Mouse (Mus musculus) MEL (cell line): ENCODE results near the gene Rpgrip1l. TPM values are rescaled to one million over a fixed set of nuclear protein-coding genes. Genes with fewer than 3 reads are reported as not detected.

Source experiments
- DNase-seq: peaks from one replicate; pipeline ENCODE4 v3.0.0; 2011; ENCODE audit warnings: low read depth, low spot score
- H3K27ac ChIP-seq: 2 replicates; pipeline ENCODE4 v1.5.1; 2012; ENCODE audit warnings: low read depth, mild to moderate bottlenecking, control low read depth, low read length, moderate library complexity; ENCODE audit not compliant: control insufficient read depth
- H3K27me3 ChIP-seq, 2 experiments: fragments of 150-350 bp in 1 of 2; sonication (generic) in 1 of 2; 2 replicates each; pipeline ENCODE4 v1.6.1; 2012; ENCODE audit warnings: low read length in 2 of 2, mild to moderate bottlenecking in 2 of 2, improper control_type of control experiment in 1 of 2, moderate library complexity in 1 of 2; ENCODE audit not compliant: insufficient read depth in 2 of 2, control insufficient read depth in 1 of 2
- H3K36me3 ChIP-seq, 2 experiments: 2 replicates each; pipeline ENCODE4 v1.6.1; 2012 to 2014; ENCODE audit warnings: low read length in 2 of 2, improper control_type of control experiment in 1 of 2, inconsistent platforms in 1 of 2, mild to moderate bottlenecking in 1 of 2; ENCODE audit not compliant: insufficient read depth in 2 of 2, control insufficient read depth in 1 of 2
- H3K4me1 ChIP-seq, 2 experiments: fragments of 150-350 bp in 1 of 2; sonication (generic) in 1 of 2; 2 replicates each; pipeline ENCODE4 v1.6.1; 2012; ENCODE audit warnings: low read length in 2 of 2, improper control_type of control experiment in 1 of 2, mild to moderate bottlenecking in 1 of 2; ENCODE audit not compliant: insufficient read depth in 2 of 2, control insufficient read depth in 1 of 2
- H3K4me3 ChIP-seq, 2 experiments: fragments of 150-350 bp in 1 of 2; sonication (generic) in 1 of 2; 2 replicates each; pipeline ENCODE4 v1.5.1; 2012; ENCODE audit warnings: low read depth in 2 of 2, low read length in 2 of 2, mild to moderate bottlenecking in 2 of 2, moderate library complexity in 2 of 2, control low read depth in 1 of 2, improper control_type of control experiment in 1 of 2; ENCODE audit not compliant: control insufficient read depth in 1 of 2, insufficient read depth in 1 of 2
- H3K79me2 ChIP-seq: 2 replicates; pipeline ENCODE4 v1.6.1; 2012; ENCODE audit warnings: mild to moderate bottlenecking, low read length, moderate library complexity; ENCODE audit not compliant: control insufficient read depth, poor library complexity, insufficient read depth
- H3K9ac ChIP-seq: 2 replicates; pipeline ENCODE4 v1.6.1; 2012; ENCODE audit warnings: low read depth, mild to moderate bottlenecking, control low read depth, low read length, moderate library complexity; ENCODE audit not compliant: control insufficient read depth, poor library complexity, severe bottlenecking
- H3K9me3 ChIP-seq: fragments of 150-350 bp; sonication (generic); replicated peaks from 2 replicates; pipeline ENCODE4 v1.6.1; 2012; ENCODE audit warnings: mild to moderate bottlenecking, low read length, improper control_type of control experiment, moderate library complexity; ENCODE audit not compliant: insufficient read depth
- BHLHE40 ChIP-seq: IDR thresholded peaks from 2 replicates; pipeline ENCODE4 v1.6.1; 2012; ENCODE audit warnings: low read depth, mild to moderate bottlenecking, inconsistent platforms, low read length, improper control_type of control experiment, borderline replicate concordance
- CHD2 ChIP-seq: IDR thresholded peaks from 2 replicates; pipeline ENCODE4 v1.6.1; 2011; ENCODE audit warnings: low read length, improper control_type of control experiment
- CTCF ChIP-seq, 3 experiments: IDR thresholded peaks in 2 of 3; conservative IDR thresholded peaks in 1 of 3; 2 replicates each; pipeline ENCODE4 v1.5.1; 2011 to 2012; ENCODE audit warnings: low read length in 3 of 3, low read depth in 2 of 3, mild to moderate bottlenecking in 2 of 3, improper control_type of control experiment in 1 of 3, inconsistent platforms in 1 of 3, mixed read lengths in 1 of 3, moderate library complexity in 1 of 3; ENCODE audit not compliant: control insufficient read depth in 1 of 3, insufficient read depth in 1 of 3, poor library complexity in 1 of 3, severe bottlenecking in 1 of 3
- E2F4 ChIP-seq: IDR thresholded peaks from 2 replicates; pipeline ENCODE4 v1.6.1; 2011; ENCODE audit warnings: low read depth, low read length, improper control_type of control experiment, borderline replicate concordance
- ELF1 ChIP-seq: IDR thresholded peaks from 2 replicates; pipeline ENCODE4 v1.6.1; 2014; ENCODE audit warnings: low read depth, mild to moderate bottlenecking, inconsistent platforms, low read length, improper control_type of control experiment, moderate library complexity
- EP300 ChIP-seq, 2 experiments: IDR thresholded peaks; 2 replicates each; pipeline ENCODE4 v1.6.1; 2011; ENCODE audit warnings: improper control_type of control experiment in 2 of 2, low read length in 2 of 2, low read depth in 1 of 2, mild to moderate bottlenecking in 1 of 2
- JUND ChIP-seq: IDR thresholded peaks from 2 replicates; pipeline ENCODE4 v1.6.1; 2011; ENCODE audit warnings: low read depth, mild to moderate bottlenecking, improper control_type of control experiment, low read length
- KAT2A ChIP-seq: conservative IDR thresholded peaks from 2 replicates; pipeline ENCODE4 v1.6.1; 2012; ENCODE audit warnings: low read depth, low read length, improper control_type of control experiment, inconsistent platforms
- MAX ChIP-seq: IDR thresholded peaks from 2 replicates; pipeline ENCODE4 v1.6.1; 2011; ENCODE audit warnings: low read length, improper control_type of control experiment
- MXI1 ChIP-seq: IDR thresholded peaks from 2 replicates; pipeline ENCODE4 v1.6.1; 2011; ENCODE audit warnings: mild to moderate bottlenecking, low read depth, low read length, improper control_type of control experiment
- MYB ChIP-seq: IDR thresholded peaks from 2 replicates; pipeline ENCODE4 v1.6.1; 2011; ENCODE audit warnings: mild to moderate bottlenecking, low read depth, low read length, improper control_type of control experiment
- MYC ChIP-seq: IDR thresholded peaks from 2 replicates; pipeline ENCODE4 v1.6.1; 2011; ENCODE audit warnings: low read depth, mild to moderate bottlenecking, low read length, improper control_type of control experiment, moderate library complexity
- NRF1 ChIP-seq: IDR thresholded peaks from 2 replicates; pipeline ENCODE4 v1.6.1; 2014; ENCODE audit warnings: low read depth, mild to moderate bottlenecking, inconsistent platforms, low read length, improper control_type of control experiment, moderate library complexity; ENCODE audit not compliant: poor library complexity, insufficient read depth, severe bottlenecking
- POLR2AphosphoS5 ChIP-seq: IDR thresholded peaks from 2 replicates; pipeline ENCODE4 v1.6.1; 2012; ENCODE audit warnings: low read depth, borderline replicate concordance, mild to moderate bottlenecking, inconsistent platforms, low read length, moderate library complexity, mixed read lengths
- RCOR1 ChIP-seq: IDR thresholded peaks from 2 replicates; pipeline ENCODE4 v1.6.1; 2012; ENCODE audit warnings: low read depth, mild to moderate bottlenecking, inconsistent platforms, low read length, improper control_type of control experiment
- SIN3A ChIP-seq: IDR thresholded peaks from 2 replicates; pipeline ENCODE4 v1.6.1; 2012; ENCODE audit warnings: low read length, improper control_type of control experiment, inconsistent platforms
- SMC3 ChIP-seq: IDR thresholded peaks from 2 replicates; pipeline ENCODE4 v1.6.1; 2011; ENCODE audit warnings: low read depth, low read length, improper control_type of control experiment
- TCF12 ChIP-seq: IDR thresholded peaks from 2 replicates; pipeline ENCODE4 v1.6.1; 2014; ENCODE audit warnings: low read depth, mild to moderate bottlenecking, inconsistent platforms, low read length, improper control_type of control experiment, moderate library complexity
- UBTF ChIP-seq: IDR thresholded peaks from 2 replicates; pipeline ENCODE4 v1.6.1; 2012; ENCODE audit warnings: low read depth, mild to moderate bottlenecking, inconsistent platforms, low read length, improper control_type of control experiment, moderate library complexity, borderline replicate concordance; ENCODE audit not compliant: insufficient read depth
- USF2 ChIP-seq, 2 experiments: IDR thresholded peaks; 2 replicates each; pipeline ENCODE4 v1.6.1; 2011 to 2012; ENCODE audit warnings: improper control_type of control experiment in 2 of 2, low read length in 2 of 2, borderline replicate concordance in 1 of 2, inconsistent platforms in 1 of 2, low read depth in 1 of 2, mild to moderate bottlenecking in 1 of 2; ENCODE audit not compliant: insufficient read depth in 1 of 2
- ZC3H11A ChIP-seq: IDR thresholded peaks from 2 replicates; pipeline ENCODE4 v1.6.1; 2012; ENCODE audit warnings: low read depth, mild to moderate bottlenecking, inconsistent platforms, low read length, improper control_type of control experiment
- ZKSCAN1 ChIP-seq: IDR thresholded peaks from 2 replicates; pipeline ENCODE4 v1.6.1; 2012; ENCODE audit warnings: low read depth, mild to moderate bottlenecking, inconsistent platforms, low read length, improper control_type of control experiment, moderate library complexity
- ZMIZ1 ChIP-seq: IDR thresholded peaks from 2 replicates; pipeline ENCODE4 v1.6.1; 2012; ENCODE audit warnings: low read depth, mild to moderate bottlenecking, inconsistent platforms, low read length, improper control_type of control experiment, moderate library complexity
- ZNF384 ChIP-seq: IDR thresholded peaks from 2 replicates; pipeline ENCODE4 v1.6.1; 2012; ENCODE audit warnings: low read depth, mild to moderate bottlenecking, inconsistent platforms, low read length, improper control_type of control experiment
- polyA plus RNA-seq, 2 experiments: library from polyadenylated mRNA; stranded (reverse) in 1 of 2; unstranded in 1 of 2; fragments of >175 nt in 1 of 2; fragments of >200 nt in 1 of 2; gene quantifications; 2 replicates each; pipeline versions ENCODE4 v1.2.1 to v1.2.4; 2012; ENCODE audit warnings: low replicate concordance in 2 of 2, low read depth in 1 of 2; ENCODE audit not compliant: insufficient read length in 2 of 2, insufficient read depth in 1 of 2, missing spikeins in 1 of 2
- total RNA-seq: library from RNA; depleted of rRNA; stranded (reverse); fragments of 300-350 nt; gene quantifications from 2 replicates; pipeline ENCODE4 v1.2.3, GENCODE M21; 2012

Gene Rpgrip1l
- total and polyA plus RNA-seq, 3 experiments, result 2.9 to 3.9 TPM; not detected in 1

- Histone ChIP-seq H3K9ac (no peak overlapping the region), H3K9me3 (no peaks in the 10 kb centered on the region), H3K27ac (no peak overlapping the region), H3K79me2 (peaks cover 15% of the 10 kb centered on the region; the same call in 1 of the 2 replicates), H3K4me3 (no peak overlapping the region), H3K4me1 (no peaks in the 10 kb centered on the region), H3K27me3 (no peaks in the 10 kb centered on the region), H3K36me3 (peaks cover 0 to 3% of the 10 kb centered on the region in 2 experiments; a peak in 2 of 4 replicates)
- DNase-seq, result no peak
- TF ChIP-seq MYC, result no peak
- no peak for TF ChIP-seq CTCF (IDR thresholded peaks at IDR 0.05 in 2 of 3, conservative IDR thresholded peaks at IDR 0.05 in 1 of 3; ENCODE audit: control insufficient read depth in 1 of 3, insufficient read depth in 1 of 3, low read depth in 2 of 3, low read length in 3 of 3, poor library complexity in 1 of 3, severe bottlenecking in 1 of 3)
- no peak for TF ChIP-seq ELF1
- TF ChIP-seq ZNF384, result no peak
- no peak for TF ChIP-seq SMC3
- TF ChIP-seq MAX, result no peak
- TF ChIP-seq RCOR1, result no peak
- no peak for TF ChIP-seq ZKSCAN1
- no peak for TF ChIP-seq MYB
- no peak for TF ChIP-seq EP300 (IDR thresholded peaks at IDR 0.05; ENCODE audit: low read depth in 1 of 2, low read length in 2 of 2)
- TF ChIP-seq NRF1, result no peak
- TF ChIP-seq ZC3H11A, result no peak
- TF ChIP-seq MXI1, result no peak
- no peak for TF ChIP-seq SIN3A
- no peak for TF ChIP-seq USF2 (IDR thresholded peaks at IDR 0.05; ENCODE audit: borderline replicate concordance in 1 of 2, insufficient read depth in 1 of 2, low read depth in 1 of 2, low read length in 2 of 2)
- no peak for TF ChIP-seq TCF12
- TF ChIP-seq UBTF, result no peak
- TF ChIP-seq BHLHE40, result no peak
These were observed 16.4 kb upstream of the Rpgrip1l start for GRCm38 (mm10) chr8:91329461-91329850.

- Histone ChIP-seq H3K4me1 (no peaks in the 10 kb centered on the region), H3K4me3 (no peak overlapping the region), H3K36me3 (peaks cover 0 to 3% of the 10 kb centered on the region in 2 experiments; a peak in 2 of 4 replicates), H3K9me3 (no peaks in the 10 kb centered on the region), H3K9ac (no peak overlapping the region), H3K27ac (no peak overlapping the region), H3K27me3 (no peaks in the 10 kb centered on the region), H3K79me2 (peaks cover 13% of the 10 kb centered on the region; the same call in 1 of the 2 replicates)
- DNase-seq, result no peak
- no peak for TF ChIP-seq KAT2A
- no peak for TF ChIP-seq RCOR1
- TF ChIP-seq EP300 (IDR thresholded peaks at IDR 0.05; ENCODE audit: low read depth in 1 of 2, low read length in 2 of 2), result no peak
- no peak for TF ChIP-seq JUND
- TF ChIP-seq ZKSCAN1, result no peak
- no peak for TF ChIP-seq SIN3A
- no peak for TF ChIP-seq ZNF384
- TF ChIP-seq E2F4, result no peak
- no peak for TF ChIP-seq POLR2AphosphoS5
- TF ChIP-seq CHD2, result no peak
- no peak for TF ChIP-seq ZMIZ1
- TF ChIP-seq BHLHE40, result no peak
These were observed 16.0 kb upstream of the Rpgrip1l start for GRCm38 (mm10) chr8:91329056-91329455.
